Mouse (Mus musculus) heart, embryonic 13.5 days (tissue): ENCODE measurements around the gene Cyp26a1. TPM values are rescaled to one million over a fixed set of nuclear protein-coding genes. Genes with fewer than 3 reads are reported as not detected.

Experiments used
- ATAC-seq: fragments of 200-750 bp; cut with Nextera tagmentation; 2 replicates; pipeline ENCODE4 v1.8.0; 2017; ENCODE audit warnings: moderate TSS enrichment; ENCODE audit not compliant: insufficient number of reproducible peaks, low FRiP score, low TSS enrichment; ENCODE audit errors: extremely low read depth
- H3K27ac ChIP-seq: fragments of 300-500 bp; sonication (generic); replicated peaks from 2 replicates; pipeline ENCODE4 v1.5.1; 2015; ENCODE audit warnings: moderate library complexity, mild to moderate bottlenecking, inconsistent platforms
- H3K27me3 ChIP-seq: fragments of 300-500 bp; sonication (generic); replicated peaks from 2 replicates; pipeline ENCODE4 v1.6.1; 2015; ENCODE audit warnings: mild to moderate bottlenecking, inconsistent platforms
- H3K36me3 ChIP-seq: fragments of 300-500 bp; sonication (generic); 2 replicates; pipeline ENCODE4 v1.6.1; 2015; ENCODE audit warnings: mild to moderate bottlenecking, inconsistent platforms
- H3K4me1 ChIP-seq: fragments of 300-500 bp; sonication (generic); 2 replicates; pipeline ENCODE4 v1.6.1; 2015; ENCODE audit warnings: inconsistent platforms
- H3K4me2 ChIP-seq: fragments of 300-500 bp; sonication (generic); 2 replicates; pipeline ENCODE4 v1.6.1; 2015; ENCODE audit warnings: inconsistent platforms, mild to moderate bottlenecking, moderate library complexity
- H3K4me3 ChIP-seq: fragments of 300-500 bp; sonication (generic); 2 replicates; pipeline ENCODE4 v1.5.1; 2015; ENCODE audit warnings: moderate library complexity, mild to moderate bottlenecking, inconsistent platforms
- H3K9ac ChIP-seq: fragments of 300-500 bp; sonication (generic); 2 replicates; pipeline ENCODE4 v1.6.1; 2015; ENCODE audit warnings: inconsistent platforms, mild to moderate bottlenecking, moderate library complexity
- H3K9me3 ChIP-seq: fragments of 300-500 bp; sonication (generic); 2 replicates; pipeline ENCODE4 v1.6.1; 2016; ENCODE audit warnings: inconsistent platforms
- WGBS: fragments of 180-500 bp; shearing (Covaris S2); methylation state at CpG from one replicate; pipeline ENCODE4 v1.1.7; 2015; ENCODE audit warnings: mixed read lengths; 5-methylcytosine and 5-hydroxymethylcytosine counted together
- polyA plus RNA-seq: library from polyadenylated mRNA; unstranded; fragments of >200 nt; fragmentation: Nextera tagmentation; extraction: Ambion mirVana; gene quantifications from 2 replicates; pipeline ENCODE4 v1.2.1, GENCODE M21; 2015

The Cyp26a1 gene
- 0.78 and 1.5 TPM in 2 replicates for polyA plus RNA-seq

DNA sequence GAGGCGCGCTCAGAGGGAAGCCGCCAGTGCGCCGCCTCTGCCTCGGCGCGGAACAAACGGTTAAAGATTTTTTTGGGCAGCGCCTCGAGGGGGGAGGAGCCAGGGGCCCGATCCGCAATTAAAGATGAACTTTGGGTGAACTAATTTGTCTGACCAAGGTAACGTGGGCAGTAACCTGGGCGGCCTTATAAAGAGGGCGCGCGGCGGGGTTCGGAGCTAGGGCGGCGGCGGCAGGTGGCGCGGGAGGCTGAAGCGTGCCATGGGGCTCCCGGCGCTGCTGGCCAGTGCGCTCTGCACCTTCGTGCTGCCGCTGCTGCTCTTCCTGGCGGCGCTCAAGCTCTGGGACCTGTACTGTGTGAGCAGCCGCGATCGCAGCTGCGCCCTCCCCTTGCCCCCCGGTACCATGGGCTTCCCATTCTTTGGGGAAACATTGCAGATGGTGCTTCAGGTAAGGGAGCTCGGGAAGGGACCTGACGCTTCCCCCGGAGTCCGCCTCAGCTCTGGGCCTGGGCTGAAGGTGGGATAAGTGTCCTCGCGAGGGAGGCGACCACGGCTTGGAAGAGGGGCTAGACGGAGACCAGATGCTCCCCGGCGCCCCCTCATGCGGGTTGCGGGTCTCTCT is at the start of gene Cyp26a1:
Gene Cyp26a1, plus strand, starts transcription at position 148 of the 622 bp plus-strand sequence.
- WGBS: under 1% methylated on average over 51 of the region's 51 CpGs
- Histone ChIP-seq H3K36me3 (no peaks in the 10 kb centered on the region), H3K9ac (peak within 1 kb of the TSS; percentile 40; the same call in 1 of the 2 replicates), H3K4me2 (peak within 1 kb of the TSS; percentile 83), H3K27ac (no peak within 1 kb of the TSS), H3K4me3 (peak within 1 kb of the TSS; percentile 54), H3K27me3 (peaks cover 100% of the 10 kb centered on the region), H3K4me1 (peaks cover 49% of the 10 kb centered on the region), H3K9me3 (no peaks in the 10 kb centered on the region)
- no peak for ATAC-seq

DNA sequence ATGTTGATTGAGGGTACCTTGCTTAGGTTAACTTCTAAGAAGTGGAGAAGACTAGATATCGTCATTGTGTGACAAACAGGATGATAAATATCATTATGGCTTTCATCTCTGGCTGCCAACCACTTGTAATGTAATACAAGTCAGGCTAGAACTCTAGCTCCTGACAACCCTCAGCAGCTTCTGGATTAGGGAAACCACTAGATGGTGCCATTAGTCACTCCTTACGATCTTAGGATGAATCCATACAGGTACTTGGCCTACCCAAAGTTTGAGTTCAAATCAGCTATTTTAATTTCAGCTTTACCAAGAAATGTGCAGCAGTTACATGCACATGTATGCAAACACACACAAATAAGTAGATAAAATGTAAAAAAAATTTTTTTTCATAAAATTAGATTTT is 49.6 kb upstream of the Cyp26a1 start:
- no peak overlapping the region for H3K27ac ChIP-seq
- 27% methylated on average over 2 of the region's 2 CpGs for WGBS

DNA sequence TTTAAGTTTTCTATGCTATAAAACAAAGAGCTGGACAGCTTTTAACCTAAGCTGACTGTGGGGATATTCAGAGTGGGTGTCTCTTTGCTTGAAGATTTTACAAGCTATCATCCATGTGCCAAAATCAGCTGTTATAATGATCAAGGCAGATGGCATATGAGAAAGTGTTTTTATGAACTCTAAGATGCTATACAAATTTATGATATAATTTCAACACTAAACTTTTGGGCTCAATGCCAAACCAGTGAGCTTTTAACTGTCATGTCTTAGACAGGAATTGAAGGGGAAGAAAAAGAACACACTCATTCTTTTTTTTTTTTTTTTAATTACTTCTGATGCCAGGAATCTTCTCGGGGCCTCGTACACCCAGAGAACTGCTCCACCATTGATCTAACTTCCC is 47.1 kb upstream of the Cyp26a1 start:
- Histone ChIP-seq H3K27me3 (no peaks in the 10 kb centered on the region), H3K27ac (no peak overlapping the region), H3K9ac (no peak overlapping the region), H3K4me3 (no peak overlapping the region), H3K9me3 (no peaks in the 10 kb centered on the region), H3K4me2 (no peak overlapping the region), H3K4me1 (no peaks in the 10 kb centered on the region), H3K36me3 (no peaks in the 10 kb centered on the region)
- ATAC-seq: no peak
- 67% methylated on average over 2 of the region's 2 CpGs for WGBS

More for the DNA sequence above, 49.6 kb upstream of the Cyp26a1 start:
- Histone ChIP-seq H3K4me3 (no peak overlapping the region), H3K4me2 (no peak overlapping the region), H3K9me3 (no peaks in the 10 kb centered on the region), H3K4me1 (no peaks in the 10 kb centered on the region), H3K27me3 (no peaks in the 10 kb centered on the region), H3K36me3 (no peaks in the 10 kb centered on the region), H3K9ac (no peak overlapping the region)
- no peak for ATAC-seq

DNA sequence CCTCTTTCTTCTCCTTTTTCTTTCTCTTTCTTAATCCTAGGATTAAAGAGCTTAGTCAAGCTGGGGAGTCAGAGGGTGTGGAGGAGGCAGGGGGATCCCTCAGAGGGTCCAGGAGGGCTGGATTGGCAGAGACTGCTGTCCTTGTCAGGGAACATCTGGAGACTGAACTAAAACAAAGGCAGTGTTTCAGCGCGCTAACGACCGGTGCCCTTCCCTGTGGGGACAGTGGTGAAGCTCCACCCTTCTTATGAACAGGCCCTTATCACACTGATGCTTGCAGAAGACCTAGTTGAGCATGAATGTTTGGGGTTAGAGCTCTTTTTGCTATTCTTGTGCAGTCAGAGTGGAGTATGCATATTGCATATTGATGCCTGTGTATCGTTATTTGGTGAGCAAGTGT is 43.6 kb upstream of the Cyp26a1 start:
- H3K9me3 ChIP-seq: no peaks in the 10 kb centered on the region
- no peak overlapping the region for H3K9ac ChIP-seq
- ATAC-seq: no peak
- H3K27ac ChIP-seq: no peak overlapping the region
- peaks cover 6% of the 10 kb centered on the region for H3K4me1 ChIP-seq
- H3K4me2 ChIP-seq: no peak overlapping the region
- H3K27me3 ChIP-seq: no peaks in the 10 kb centered on the region
- WGBS: 34% methylated on average over 5 of the region's 5 CpGs
- H3K36me3 ChIP-seq: no peaks in the 10 kb centered on the region
- no peak overlapping the region for H3K4me3 ChIP-seq

DNA sequence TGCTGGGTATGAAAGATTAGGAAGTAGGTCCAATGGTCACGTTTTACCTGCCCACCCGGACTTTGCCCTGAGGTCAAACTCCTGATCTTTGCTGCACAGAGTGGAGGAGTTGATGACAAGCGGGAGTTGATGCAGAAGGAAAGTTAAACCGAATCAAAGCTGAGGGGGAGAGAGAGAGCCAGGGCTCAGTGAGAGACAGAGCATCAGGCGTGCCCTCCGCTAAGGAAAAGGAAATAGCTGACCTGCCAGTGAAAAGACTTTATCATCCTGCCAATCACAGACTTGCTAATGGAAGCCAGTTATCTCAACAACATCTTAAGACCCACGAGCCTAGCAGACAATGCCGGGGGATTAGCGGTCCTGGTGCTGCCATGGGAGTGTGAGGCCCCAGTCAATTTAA is 41.2 kb upstream of the Cyp26a1 start:
- ATAC-seq: no peak

DNA sequence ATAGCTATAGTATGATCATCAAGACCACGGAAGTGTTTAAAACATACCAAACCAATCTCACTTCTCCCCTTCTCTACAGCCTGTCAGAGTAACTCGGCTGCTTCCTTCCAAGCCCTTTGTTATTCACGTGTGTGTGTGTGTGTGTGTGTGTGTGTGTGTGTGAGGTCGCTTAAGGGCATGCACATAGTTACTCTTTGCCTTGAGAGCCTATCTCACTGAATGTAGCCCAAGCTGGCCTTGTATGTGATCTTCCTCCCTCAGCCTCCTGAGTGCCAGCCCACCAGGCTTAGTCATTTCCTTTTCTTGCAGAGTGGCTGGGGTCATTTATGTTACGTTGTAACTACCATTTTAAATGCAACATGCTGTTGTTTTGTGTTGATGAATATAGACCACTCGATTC is 32.3 kb upstream of the Cyp26a1 start:
- Histone ChIP-seq H3K27ac (no peak overlapping the region), H3K4me1 (no peaks in the 10 kb centered on the region; the same call in 1 of the 2 replicates), H3K9ac (no peak overlapping the region), H3K4me2 (no peak overlapping the region), H3K36me3 (no peaks in the 10 kb centered on the region), H3K4me3 (no peak overlapping the region), H3K9me3 (no peaks in the 10 kb centered on the region), H3K27me3 (no peaks in the 10 kb centered on the region)
- 67% methylated on average over 6 of the region's 6 CpGs for WGBS
- ATAC-seq: no peak

More for the DNA sequence above, 41.2 kb upstream of the Cyp26a1 start:
- 15% methylated on average over 9 of the region's 9 CpGs for WGBS
- Histone ChIP-seq H3K9ac (no peak overlapping the region), H3K9me3 (no peaks in the 10 kb centered on the region), H3K4me1 (peaks cover 6% of the 10 kb centered on the region), H3K36me3 (no peaks in the 10 kb centered on the region), H3K27me3 (no peaks in the 10 kb centered on the region), H3K4me3 (no peak overlapping the region), H3K27ac (no peak overlapping the region), H3K4me2 (no peak overlapping the region)

DNA sequence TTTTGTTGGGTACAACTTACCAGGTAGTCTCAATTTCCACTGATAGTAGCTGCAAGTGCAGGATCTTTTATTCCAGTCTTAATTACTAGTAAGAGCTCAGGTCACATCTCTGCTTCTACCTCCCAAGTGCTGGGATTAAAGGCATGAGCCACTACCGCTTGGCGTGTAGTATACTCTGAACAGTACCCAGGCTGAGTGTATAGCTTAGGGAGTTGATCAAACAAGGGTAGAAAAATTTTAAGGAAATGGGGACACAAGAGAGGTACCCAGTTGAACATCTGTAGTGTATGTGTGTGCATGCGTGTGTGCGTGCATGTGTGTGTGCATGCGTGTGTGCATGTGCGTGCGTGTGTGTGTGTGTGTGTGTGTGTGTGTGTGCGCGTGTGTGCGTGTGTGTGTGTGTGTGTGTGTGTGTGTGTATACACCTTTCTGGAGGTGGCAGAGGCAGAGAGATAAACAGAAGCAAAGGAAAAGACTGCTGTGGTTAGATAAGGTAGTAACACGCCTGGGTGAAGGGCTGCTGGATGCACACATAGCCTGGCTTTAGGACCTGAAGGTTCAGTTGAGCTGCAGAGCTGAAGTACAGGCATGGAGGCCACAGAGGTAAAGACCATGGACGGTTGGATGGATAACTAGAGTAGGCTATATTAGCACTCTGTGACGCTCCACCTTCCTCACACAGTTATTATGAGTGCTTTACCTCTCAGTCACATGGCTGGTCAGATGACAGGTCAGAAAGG is 29.6 kb upstream of the Cyp26a1 start:
- no peaks in the 10 kb centered on the region for H3K27me3 ChIP-seq
- no peak overlapping the region for H3K9ac ChIP-seq
- no peak overlapping the region for H3K4me2 ChIP-seq
- no peaks in the 10 kb centered on the region; the same call in 1 of the 2 replicates for H3K4me1 ChIP-seq
- no peak overlapping the region for H3K27ac ChIP-seq
- no peaks in the 10 kb centered on the region for H3K9me3 ChIP-seq
- WGBS: 75% methylated on average over 13 of the region's 13 CpGs
- no peak overlapping the region for H3K4me3 ChIP-seq
- ATAC-seq: no peak
- H3K36me3 ChIP-seq: no peaks in the 10 kb centered on the region

DNA sequence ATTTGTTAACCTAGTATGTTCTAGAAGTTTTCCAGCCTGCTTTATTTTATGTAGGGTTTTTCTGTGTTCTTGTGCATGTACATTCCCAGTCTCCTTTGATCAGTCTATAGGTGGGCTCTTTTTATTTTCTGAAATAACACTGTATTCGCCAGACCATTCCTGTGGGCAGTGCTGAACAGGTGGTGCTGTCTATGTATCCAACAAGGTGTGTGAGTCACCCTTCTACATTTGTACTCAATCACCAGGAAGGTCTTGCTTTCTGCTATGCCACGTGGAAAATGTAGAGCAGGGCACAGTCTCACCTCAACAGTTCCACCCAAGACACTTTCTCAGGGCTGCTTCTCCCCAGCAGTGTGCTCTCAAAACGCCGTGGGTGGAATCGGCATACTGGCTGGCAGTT is 28.9 kb upstream of the Cyp26a1 start:
- ATAC-seq: no peak
- Histone ChIP-seq H3K4me2 (no peak overlapping the region), H3K4me3 (no peak overlapping the region), H3K27me3 (no peaks in the 10 kb centered on the region), H3K27ac (no peak overlapping the region), H3K9me3 (no peaks in the 10 kb centered on the region), H3K4me1 (no peaks in the 10 kb centered on the region; the same call in 1 of the 2 replicates), H3K36me3 (no peaks in the 10 kb centered on the region), H3K9ac (no peak overlapping the region)
- WGBS: 85% methylated on average over 5 of the region's 5 CpGs

DNA sequence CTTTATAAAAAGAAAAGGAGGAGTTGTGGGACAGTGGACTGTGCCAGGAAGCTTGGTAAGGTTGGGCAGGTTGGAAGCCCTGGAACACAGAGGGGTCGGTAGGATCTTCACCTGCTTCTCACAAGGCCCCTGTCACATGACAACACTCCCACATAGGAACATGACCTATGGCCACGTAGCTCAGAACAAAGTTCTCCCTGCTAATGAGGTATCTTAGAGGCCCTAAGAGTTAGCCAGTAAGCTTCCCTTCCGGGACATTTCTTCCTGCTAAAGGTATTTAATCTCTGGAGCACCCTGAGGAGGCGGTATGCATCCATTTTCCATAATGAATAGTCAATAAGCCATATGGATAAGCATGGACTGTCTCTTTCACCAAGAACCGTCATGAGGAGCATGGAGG is 28.1 kb upstream of the Cyp26a1 start:
- Histone ChIP-seq H3K4me3 (no peak overlapping the region), H3K9ac (no peak overlapping the region)
- ATAC-seq: no peak

DNA sequence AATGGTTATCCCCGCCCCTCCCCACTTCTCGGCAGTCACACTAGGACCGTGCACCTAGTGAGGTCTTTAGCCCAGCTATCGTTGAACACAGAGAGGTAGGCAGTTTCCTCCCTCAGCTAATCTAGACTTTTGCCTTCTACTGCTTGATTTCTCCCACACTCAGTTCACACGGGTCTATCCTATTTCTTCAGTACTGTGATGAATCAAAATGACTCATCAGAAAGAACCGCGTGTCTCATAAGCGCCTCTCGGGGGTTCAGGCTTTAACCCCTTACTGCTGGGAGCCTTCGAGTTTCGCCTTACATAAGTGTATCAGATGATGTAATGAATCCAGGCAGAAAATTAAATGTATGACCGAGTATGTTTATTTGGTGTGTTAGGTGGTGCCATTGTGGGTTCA is 24.2 kb upstream of the Cyp26a1 start:
- Histone ChIP-seq H3K4me3 (no peak overlapping the region), H3K36me3 (no peaks in the 10 kb centered on the region), H3K4me1 (no peaks in the 10 kb centered on the region), H3K9ac (no peak overlapping the region), H3K27ac (no peak overlapping the region), H3K27me3 (no peaks in the 10 kb centered on the region), H3K4me2 (no peak overlapping the region), H3K9me3 (no peaks in the 10 kb centered on the region)
- no peak for ATAC-seq
- 56% methylated on average over 12 of the region's 12 CpGs for WGBS

More for the DNA sequence above, 28.1 kb upstream of the Cyp26a1 start:
- Histone ChIP-seq H3K9me3 (no peaks in the 10 kb centered on the region), H3K4me2 (no peak overlapping the region), H3K27ac (no peak overlapping the region), H3K27me3 (no peaks in the 10 kb centered on the region), H3K4me1 (no peaks in the 10 kb centered on the region), H3K36me3 (no peaks in the 10 kb centered on the region)
- WGBS: 82% methylated on average over 5 of the region's 5 CpGs

DNA sequence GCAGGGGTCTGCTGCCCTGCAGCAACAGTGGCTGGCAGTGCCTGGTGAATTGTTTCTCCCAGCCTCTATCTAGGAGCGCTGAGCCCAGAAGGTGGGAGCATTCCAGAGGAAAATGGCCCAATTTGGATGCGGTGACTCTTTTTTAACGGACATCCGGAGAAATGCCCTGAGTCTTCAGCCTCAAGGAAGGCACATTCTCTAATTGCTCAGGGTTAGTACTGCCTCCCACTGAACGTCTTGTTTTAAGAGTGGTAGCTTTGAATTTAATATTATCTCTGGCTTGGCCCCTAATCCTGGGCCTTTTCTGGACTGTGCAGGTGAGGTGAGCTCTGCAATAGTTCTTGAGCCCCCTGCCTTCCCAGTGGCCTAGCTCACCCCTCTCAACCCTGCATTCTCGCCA is 12.3 kb upstream of the Cyp26a1 start, which contains the start of gene Cyp26c1:
Gene Cyp26c1, plus strand, starts transcription at position 301 of the 400 bp plus-strand sequence.
- H3K9me3 ChIP-seq: no peaks in the 10 kb centered on the region
- 0 out of 2 replicates have a peak within 1 kb of the TSS, but pooled peaks have one; percentile 21 for H3K4me3 ChIP-seq
- H3K4me1 ChIP-seq: peaks cover 22% of the 10 kb centered on the region
- peak within 1 kb of the TSS; percentile 16 for H3K4me2 ChIP-seq
- H3K36me3 ChIP-seq: 0 out of 2 replicates have a peak, but pooled peaks cover 2% of the 10 kb centered on the region
- ATAC-seq: no peak
- no peak within 1 kb of the TSS for H3K27ac ChIP-seq
- 22% methylated on average over 6 of the region's 6 CpGs for WGBS
- no peak within 1 kb of the TSS for H3K9ac ChIP-seq
- peaks cover 86% of the 10 kb centered on the region for H3K27me3 ChIP-seq
